Mouse (Mus musculus) heart, postnatal 4 days (tissue): ENCODE results near the gene Smok3a. TPM values are rescaled to one million over a fixed set of nuclear protein-coding genes. Genes with fewer than 3 reads are reported as not detected.

Experiments used
- total RNA-seq, 2 experiments: library from RNA; stranded (reverse); gene quantifications; 2 replicates each; pipeline ENCODE4 v1.2.3; 2021

Gene Smok3a
- total RNA-seq, 2 experiments from 2014 or later = not detected

Other genes with a start within 250 kb of the Smok3a start
- 10 to 100 TPM; 16.5 to 17.1 TPM for gene Ppp1r35, start 242.4 kb upstream of the Smok3a start, total RNA-seq
- gene Mepce, start 233.6 kb upstream of the Smok3a start, total RNA-seq = 10 to 100 TPM; 29.0 to 40.3 TPM
- gene Zcwpw1, start 233.5 kb upstream of the Smok3a start, total RNA-seq = 1 to 10 TPM; 2.4 to 3.2 TPM
- 1 to 10 TPM in 1 of 2 experiments, under 1 TPM in 1; 0.71 to 2.4 TPM for gene Pilra, start 185.0 kb upstream of the Smok3a start, total RNA-seq
- gene Pilrb1, start 163.2 kb upstream of the Smok3a start, total RNA-seq = under 1 TPM in 1 of 2 experiments, not detected in 1; 0.38 TPM
- 1 to 10 TPM in 1 of 2 experiments, not detected in 1; 1.0 TPM for gene Pilrb2, start 149.4 kb upstream of the Smok3a start, total RNA-seq
- gene Cyp3a13, start 99.6 kb upstream of the Smok3a start, total RNA-seq = under 1 TPM; 0.09 to 0.17 TPM
- under 1 TPM; 0.29 to 0.61 TPM for gene Gjc3, start 58.2 kb upstream of the Smok3a start, total RNA-seq
- not detected for gene Azgp1, start 39.7 kb upstream of the Smok3a start, total RNA-seq
- gene Smok3b, start 168 bp downstream of the Smok3a start, total RNA-seq = not detected
- not detected for gene Smok3c, start 31.9 kb downstream of the Smok3a start, total RNA-seq
- 10 to 100 TPM; 22.6 to 25.0 TPM for gene Zkscan1, start 63.8 kb downstream of the Smok3a start, total RNA-seq
- gene Zscan21, start 95.6 kb downstream of the Smok3a start, total RNA-seq = 10 to 100 TPM; 20.8 to 22.7 TPM
- gene Zfp113, start 134.5 kb downstream of the Smok3a start, total RNA-seq = 10 to 100 TPM in 1 of 2 experiments, 1 to 10 TPM in 1; 7.6 to 10.6 TPM
- gene Cops6, start 139.8 kb downstream of the Smok3a start, total RNA-seq = 100 to 1,000 TPM; 134 to 143 TPM
- gene Ap4m1, start 150.7 kb downstream of the Smok3a start, total RNA-seq = 10 to 100 TPM; 14.0 to 16.7 TPM
- 10 to 100 TPM; 80.5 to 86.4 TPM for gene Mcm7, start 151.2 kb downstream of the Smok3a start, total RNA-seq
- 10 to 100 TPM; 27.7 to 28.8 TPM for gene Taf6, start 166.2 kb downstream of the Smok3a start, total RNA-seq
- 1 to 10 TPM; 8.9 to 9.4 TPM for gene Cnpy4, start 166.2 kb downstream of the Smok3a start, total RNA-seq
- 1 to 10 TPM; 4.3 to 4.6 TPM for gene Mblac1, start 173.1 kb downstream of the Smok3a start, total RNA-seq
- under 1 TPM in 1 of 2 experiments, not detected in 1; 0.14 TPM for gene Nxpe5, start 204.6 kb downstream of the Smok3a start, total RNA-seq
- gene Lamtor4, start 234.2 kb downstream of the Smok3a start, total RNA-seq = 10 to 100 TPM; 59.2 to 66.4 TPM
- gene BC037034, start 242.8 kb downstream of the Smok3a start, total RNA-seq = 1 to 10 TPM; 7.9 to 8.2 TPM